ENCODE assay signal across 17 mouse cellular contexts in genomic region chr2:154183061-154183460, GRCm38 (mm10). TPM values are rescaled to one million over a fixed set of nuclear protein-coding genes. Genes with fewer than 3 reads are reported as not detected.
"Had no signal": no experiment of that assay in that cellular context is flagged by ENCODE, and none has a peak within 500 bp of the region (broad histone marks: within the 10 kb centered on the region; RNA-seq: fewer than 3 reads in every experiment).

No protein-coding gene starts in this region.

RNA-seq across cellular contexts. Expression of gene Bpifb1, which starts 7.6 kb away (rescaled TPM):
- total RNA-seq: megakaryocyte, adult 5-6 weeks; megakaryocyte-erythroid progenitor cell, adult 5-6 weeks had no signal
- polyA plus RNA-seq: midbrain, embryonic 10.5 days; midbrain, embryonic 12.5 days; myocyte; neural tube, embryonic 11.5 days; neural tube, embryonic 13.5 days; neural tube, embryonic 15.5 days; small intestine, adult 2 months had no signal

RNA-seq across cellular contexts. Expression of gene Bpifa5, which starts 20.7 kb away (rescaled TPM):
- total RNA-seq: megakaryocyte, adult 5-6 weeks; megakaryocyte-erythroid progenitor cell, adult 5-6 weeks had no signal
- polyA plus RNA-seq: liver, embryonic 16.5 days; lung, embryonic 14.5 days; lung, embryonic 16.5 days; midbrain, embryonic 10.5 days; midbrain, embryonic 12.5 days; midbrain, embryonic 14.5 days; midbrain, embryonic 16.5 days; myocyte; neural tube, embryonic 11.5 days; neural tube, embryonic 13.5 days; neural tube, embryonic 15.5 days; small intestine, adult 2 months; stomach, embryonic 14.5 days; stomach, embryonic 16.5 days had no signal

RNA-seq across cellular contexts. Expression of gene Bpifa1, which starts 40.4 kb away (rescaled TPM):
- total RNA-seq: megakaryocyte, adult 5-6 weeks; megakaryocyte-erythroid progenitor cell, adult 5-6 weeks had no signal
- polyA plus RNA-seq: liver, embryonic 16.5 days; lung, embryonic 14.5 days; midbrain, embryonic 10.5 days; midbrain, embryonic 12.5 days; midbrain, embryonic 14.5 days; midbrain, embryonic 16.5 days; myocyte; neural tube, embryonic 11.5 days; neural tube, embryonic 13.5 days; neural tube, embryonic 15.5 days; small intestine, adult 2 months; stomach, embryonic 14.5 days; stomach, embryonic 16.5 days had no signal

RNA-seq across cellular contexts. Expression of gene Bpifb5, which starts 40.5 kb away (rescaled TPM):
- total RNA-seq: megakaryocyte, adult 5-6 weeks; megakaryocyte-erythroid progenitor cell, adult 5-6 weeks had no signal
- polyA plus RNA-seq: liver, embryonic 16.5 days; midbrain, embryonic 12.5 days; midbrain, embryonic 14.5 days; myocyte; neural tube, embryonic 11.5 days; neural tube, embryonic 13.5 days; small intestine, adult 2 months had no signal

RNA-seq across cellular contexts. Expression of gene Bpifa3, which starts 52.9 kb away (rescaled TPM):
- total RNA-seq: megakaryocyte, adult 5-6 weeks; megakaryocyte-erythroid progenitor cell, adult 5-6 weeks had no signal
- polyA plus RNA-seq: liver, embryonic 16.5 days; lung, embryonic 14.5 days; lung, embryonic 16.5 days; midbrain, embryonic 10.5 days; midbrain, embryonic 12.5 days; midbrain, embryonic 14.5 days; midbrain, embryonic 16.5 days; myocyte; neural tube, embryonic 11.5 days; neural tube, embryonic 13.5 days; neural tube, embryonic 15.5 days; small intestine, adult 2 months; stomach, embryonic 14.5 days; stomach, embryonic 16.5 days; thymus, postnatal 0 days had no signal
